In the genomic region with DNA sequence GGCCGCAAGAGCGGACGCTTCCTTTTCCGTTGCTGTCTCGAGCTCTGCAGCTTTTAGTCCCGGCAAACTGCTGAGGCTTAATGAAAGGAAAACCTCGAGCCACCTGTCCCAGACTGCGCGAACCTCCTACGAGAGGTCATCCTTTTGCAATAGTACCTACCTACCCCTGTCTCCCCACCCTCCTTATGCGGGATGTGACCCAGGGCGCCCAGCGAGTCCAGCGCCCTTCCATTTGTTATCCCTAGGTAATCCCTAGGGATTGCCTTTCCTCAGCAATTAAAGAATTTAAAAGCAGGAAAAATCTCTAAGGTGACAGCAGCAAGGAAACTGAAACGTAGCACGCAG, we compare ENCODE assay signal across 8 mouse cellular contexts. TPM values are rescaled to one million over a fixed set of nuclear protein-coding genes. Genes with fewer than 3 reads are reported as not detected.
DNase-seq lines count a peak whose midpoint lies in the region; ATAC-seq and TF ChIP-seq lines count a peak whose summit lies in the region.

No protein-coding gene starts in this region.

- H3K27ac ChIP-seq in heart, embryonic 10.5 days = peak overlapping the region; percentile 93
- H3K27ac ChIP-seq in hindbrain, embryonic 10.5 days = peak overlapping the region; percentile 88

- peak overlapping the region; percentile 66 for H3K4me3 ChIP-seq in heart, embryonic 10.5 days
- peak overlapping the region; percentile 74 for H3K4me3 ChIP-seq in E14TG2a.4 (replicated peaks; ENCODE audit: low read length)
- peak overlapping the region; percentile 56 for H3K4me3 ChIP-seq in hindbrain, embryonic 10.5 days

- peaks cover 10% of the 10 kb centered on the region; the same call in 1 of the 2 replicates for H3K4me1 ChIP-seq in heart, embryonic 10.5 days
- H3K4me1 ChIP-seq in E14TG2a.4 (replicated peaks; ENCODE audit: low read depth, low read length) = peaks cover 26% of the 10 kb centered on the region
- peaks cover 15% of the 10 kb centered on the region; the same call in 1 of the 2 replicates for H3K4me1 ChIP-seq in hindbrain, embryonic 10.5 days (replicated peaks)

- under 1% methylated on average over 16 of the region's 16 CpGs for WGBS in heart, embryonic 10.5 days
- 1% methylated on average over 16 of the region's 16 CpGs for WGBS in hindbrain, embryonic 10.5 days

- H3K36me3 ChIP-seq in heart, embryonic 10.5 days = peaks cover 29% of the 10 kb centered on the region
- peaks cover 25% of the 10 kb centered on the region for H3K36me3 ChIP-seq in E14TG2a.4 (ENCODE audit: insufficient read depth, low read length)
- H3K36me3 ChIP-seq in hindbrain, embryonic 10.5 days = peaks cover 30% of the 10 kb centered on the region

- intact Hi-C loops in heart, postnatal 10 days (cut with DNase I) = loop anchor here (5.0 kb wide), 1 partner anchor 79 kb away; a partner anchor contains a TSS

- H3K27me3 ChIP-seq in heart, embryonic 10.5 days (ENCODE audit: insufficient read depth, poor library complexity, severe bottlenecking) = no peaks in the 10 kb centered on the region
- no peaks in the 10 kb centered on the region for H3K27me3 ChIP-seq in E14TG2a.4 (ENCODE audit: insufficient read depth, low read length)
- no peaks in the 10 kb centered on the region for H3K27me3 ChIP-seq in hindbrain, embryonic 10.5 days (ENCODE audit: insufficient read depth, poor library complexity, severe bottlenecking)

- no peak for TF ChIP-seq CTCF in E14TG2a.4 (conservative IDR thresholded peaks at IDR 0.05; ENCODE audit: low read length)

- DNase-seq in heart, embryonic 10.5 days (ENCODE audit: low spot score) = no peak
- no peak for DNase-seq in heart, postnatal 10 days
- no peak for DNase-seq in hindbrain, embryonic 10.5 days (ENCODE audit: low spot score)
- no peak for DNase-seq in right cerebral cortex, postnatal 4 days
- DNase-seq in gastrocnemius, adult 8-10 months (ENCODE audit: low spot score in 2 of 2) = no peak
- no peak for DNase-seq in spleen, postnatal 14 days (ENCODE audit: low spot score in 2 of 2)

- ATAC-seq in megakaryocyte, adult 5-6 weeks (ENCODE audit: poor library complexity, severe bottlenecking) = peak; percentile 39; the same call in 1 of the 2 replicates

- H3K9me3 ChIP-seq in heart, embryonic 10.5 days = 0 out of 2 replicates have a peak, but pooled peaks cover 2% of the 10 kb centered on the region
- no peaks in the 10 kb centered on the region for H3K9me3 ChIP-seq in E14TG2a.4 (ENCODE audit: low read length)
- peaks cover 12% of the 10 kb centered on the region for H3K9me3 ChIP-seq in hindbrain, embryonic 10.5 days

RNA-seq across cellular contexts. Expression of a gene that starts 0.3 kb away (rescaled TPM):
- 10.7 and 10.8 TPM in 2 replicates for polyA plus RNA-seq in heart, embryonic 10.5 days (2016; fragmentation: Nextera tagmentation; extraction: Ambion mirVana)
- 1 to 10 TPM; 2.0 to 2.8 TPM for total RNA-seq in heart, postnatal 10 days (2021)
- polyA plus RNA-seq in hindbrain, embryonic 10.5 days (2016; fragmentation: Nextera tagmentation; extraction: Ambion mirVana) = 10.8 and 12.0 TPM in 2 replicates
- 0.27 TPM in 1 of 2 replicates, not detected in the other for total RNA-seq in megakaryocyte, adult 5-6 weeks (2015)
- total RNA-seq in megakaryocyte, adult 5-6 weeks (2017) = 0.04 and 0.12 TPM in 2 replicates
- total RNA-seq in gastrocnemius, adult 8-10 months (2022) = 1 to 10 TPM in 2 of 4 experiments, under 1 TPM in 2; 0.46 to 1.3 (median 0.86) TPM

RNA-seq across cellular contexts. Expression of a gene that starts 15.0 kb away (rescaled TPM):
- 11.7 and 13.6 TPM in 2 replicates for polyA plus RNA-seq in heart, embryonic 10.5 days (2016; fragmentation: Nextera tagmentation; extraction: Ambion mirVana)
- 1 to 10 TPM; 7.5 to 9.2 TPM for total RNA-seq in heart, postnatal 10 days (2021)
- 14.1 and 15.8 TPM in 2 replicates for polyA plus RNA-seq in hindbrain, embryonic 10.5 days (2016; fragmentation: Nextera tagmentation; extraction: Ambion mirVana)
- total RNA-seq in megakaryocyte, adult 5-6 weeks (2015) = 5.8 and 6.5 TPM in 2 replicates
- total RNA-seq in megakaryocyte, adult 5-6 weeks (2017) = 8.6 and 9.3 TPM in 2 replicates
- 1 to 10 TPM; 2.9 to 5.8 (median 4.5) TPM for total RNA-seq in gastrocnemius, adult 8-10 months (2022)

RNA-seq across cellular contexts. Expression of a gene that starts 30.9 kb away (rescaled TPM):
- polyA plus RNA-seq in heart, embryonic 10.5 days (2016; fragmentation: Nextera tagmentation; extraction: Ambion mirVana) = 24.1 and 25.4 TPM in 2 replicates
- 10 to 100 TPM; 17.4 to 20.9 TPM for total RNA-seq in heart, postnatal 10 days (2021)
- polyA plus RNA-seq in hindbrain, embryonic 10.5 days (2016; fragmentation: Nextera tagmentation; extraction: Ambion mirVana) = 26.7 and 26.9 TPM in 2 replicates
- total RNA-seq in megakaryocyte, adult 5-6 weeks (2015) = 24.6 and 25.9 TPM in 2 replicates
- 33.6 and 38.8 TPM in 2 replicates for total RNA-seq in megakaryocyte, adult 5-6 weeks (2017)
- total RNA-seq in gastrocnemius, adult 8-10 months (2022) = 10 to 100 TPM; 11.9 to 17.2 (median 13.9) TPM
